Mouse (Mus musculus): Measurements from ENCODE around the gene Col18a1.

Col18a1 gene

DNA sequence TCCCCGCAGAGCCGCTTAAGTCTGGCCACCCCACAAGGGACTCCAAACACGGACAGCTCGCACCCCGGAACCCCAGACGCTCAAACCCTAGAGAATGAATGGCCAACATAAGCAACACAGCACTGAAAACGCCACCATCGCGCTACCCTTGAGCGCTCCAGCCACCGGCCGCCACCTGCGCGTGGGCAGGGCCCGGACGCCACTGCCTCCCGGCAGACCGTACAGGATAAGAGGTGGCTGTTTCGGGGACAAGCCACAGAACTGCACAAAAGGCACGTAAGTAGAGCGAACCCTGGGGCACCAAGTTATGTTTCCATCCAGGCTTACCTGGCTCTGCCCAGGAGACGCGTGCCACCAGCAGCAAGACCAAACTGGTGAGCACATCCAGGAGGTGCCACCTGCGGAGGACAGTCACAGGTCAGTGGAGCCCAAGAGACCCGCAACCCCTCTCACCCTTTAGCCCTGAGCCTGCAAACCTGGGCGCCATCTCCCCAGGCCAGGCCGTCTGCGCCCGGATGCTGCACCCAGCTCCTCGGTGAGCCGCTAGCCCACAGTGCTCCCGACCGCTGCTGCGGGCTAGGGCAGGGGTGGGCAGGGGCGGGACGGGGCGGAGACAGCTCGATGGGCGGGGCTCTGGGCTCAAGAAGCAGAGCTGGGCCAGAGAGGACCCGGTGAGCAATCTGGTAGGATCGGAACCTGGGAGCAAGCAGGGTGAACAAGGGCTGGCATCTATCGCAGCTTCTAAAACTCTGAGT is at the start of gene Col18a1:
Gene Col18a1, minus strand, starts transcription at position 586 of the 755 bp plus-strand sequence.
- no peak for DNase-seq (ENCODE audit: extremely low spot score, low read depth, low spot score)

DNA sequence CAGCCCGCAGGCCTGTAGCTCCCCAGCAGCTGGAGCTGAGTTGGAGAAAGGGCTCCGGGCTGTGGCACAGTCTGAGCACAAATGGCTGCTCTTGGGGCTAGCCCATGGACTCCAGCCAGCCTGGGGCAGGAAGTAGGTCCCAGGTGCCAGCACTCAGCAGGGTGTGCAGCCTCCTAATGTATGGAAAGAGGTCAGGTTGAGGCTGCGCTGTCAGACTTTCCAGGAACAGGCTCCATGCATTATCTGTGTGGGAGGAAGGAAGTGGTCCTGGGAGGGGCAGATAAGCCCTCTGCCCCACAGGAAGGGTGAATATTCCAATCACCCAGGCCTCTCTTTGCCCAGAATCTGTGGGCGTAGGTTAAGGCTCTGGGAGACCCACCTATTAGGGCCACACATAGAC is 49.3 kb upstream of the Col18a1 start:
- no peak for DNase-seq (ENCODE audit: extremely low spot score, low read depth, low spot score)

GRCm38 (mm10) chr10:77214586-77214985 is 48.2 kb upstream of the Col18a1 start:
- DNase-seq (ENCODE audit: extremely low spot score, low read depth, low spot score) = no peak

GRCm38 (mm10) chr10:77213483-77213882 is 47.1 kb upstream of the Col18a1 start:
- no peak for DNase-seq (ENCODE audit: extremely low spot score, low read depth, low spot score)

DNA sequence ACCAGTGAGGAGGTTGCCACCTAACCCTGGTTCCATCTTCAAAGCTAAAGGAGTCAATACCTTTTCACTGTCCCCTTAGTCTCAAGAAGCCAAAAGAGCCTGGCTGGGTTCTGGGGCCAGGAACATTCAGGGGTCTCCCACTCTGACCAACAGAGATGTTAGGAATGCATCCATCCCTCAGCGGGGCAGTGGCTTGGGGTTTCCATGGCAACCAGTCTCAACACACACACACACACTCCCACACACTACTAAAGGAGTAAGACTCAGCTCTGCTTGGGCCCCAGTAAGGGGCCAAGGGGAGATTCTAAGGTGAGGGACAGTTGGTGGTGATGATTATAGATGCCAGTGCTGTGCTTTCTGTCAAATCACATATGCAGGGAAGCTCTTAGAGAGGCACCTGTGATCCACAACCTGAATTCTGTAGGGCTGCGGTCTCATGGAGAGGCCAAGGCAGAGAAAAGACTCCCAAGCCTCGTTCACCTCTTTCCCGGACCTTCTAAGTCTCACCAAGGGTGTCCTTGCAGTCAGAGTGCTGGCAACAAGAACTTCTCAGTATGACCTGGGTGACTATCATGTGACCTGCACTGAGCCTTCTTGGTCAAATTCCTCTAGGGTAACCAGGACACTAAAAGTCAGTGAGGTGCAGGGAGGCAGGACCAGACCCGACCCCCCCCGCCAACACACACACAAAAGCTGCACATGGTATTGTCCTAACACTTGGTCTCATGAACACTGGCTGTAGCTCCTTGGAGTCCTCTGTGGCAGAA is 46.2 kb upstream of the Col18a1 start:
- DNase-seq (ENCODE audit: extremely low spot score, low read depth, low spot score) = no peak

- DNase-seq (ENCODE audit: extremely low spot score, low read depth, low spot score) = no peak
Observed at GRCm38 (mm10) chr10:77211116-77211570, 44.8 kb upstream of the Col18a1 start.

DNA sequence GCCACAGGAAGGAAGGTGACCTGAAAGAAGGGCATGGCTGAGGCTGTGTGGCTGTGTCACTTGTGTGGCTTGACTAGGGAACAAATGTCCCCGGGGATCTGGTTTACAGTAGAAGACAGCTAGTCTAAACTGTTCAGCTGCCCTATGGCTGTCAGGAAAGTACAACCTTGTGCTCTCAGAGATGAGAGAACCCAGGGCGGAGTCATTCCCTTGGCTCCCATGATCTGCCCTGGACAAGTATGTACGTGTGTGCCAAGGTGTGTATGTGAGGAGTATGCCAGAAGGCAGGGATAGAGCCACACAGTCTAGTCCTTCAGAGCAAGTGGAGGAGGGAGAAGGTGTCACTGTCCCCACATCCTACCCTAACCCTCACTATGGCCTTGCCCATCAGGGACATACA is 44.3 kb upstream of the Col18a1 start:
- DNase-seq (ENCODE audit: extremely low spot score, low read depth, low spot score) = no peak

- DNase-seq (ENCODE audit: extremely low spot score, low read depth, low spot score) = no peak
Observed at GRCm38 (mm10) chr10:77209261-77209660, 42.9 kb upstream of the Col18a1 start.

GRCm38 (mm10) chr10:77206565-77207079 is 40.3 kb upstream of the Col18a1 start:
- DNase-seq (ENCODE audit: extremely low spot score, low read depth, low spot score) = no peak

DNA sequence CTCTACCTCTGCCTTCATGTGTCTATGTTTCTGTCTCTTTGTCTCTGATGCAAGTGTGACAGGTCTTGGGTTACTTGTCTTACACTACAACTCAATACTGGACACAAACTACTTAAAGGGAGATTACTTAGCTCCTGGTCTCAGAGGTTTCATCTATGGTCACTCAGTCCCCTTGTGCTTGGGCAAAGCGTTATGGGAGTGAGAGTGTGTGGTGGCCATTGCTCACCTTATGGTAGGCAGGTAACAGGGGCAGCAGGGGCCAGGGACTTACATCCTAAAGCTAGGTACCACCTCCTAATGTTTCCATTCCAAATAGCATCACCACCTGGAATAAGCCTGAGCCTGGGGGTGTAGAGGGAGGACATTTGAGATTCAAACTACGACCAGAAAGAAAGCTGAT is 39.8 kb upstream of the Col18a1 start:
- DNase-seq (ENCODE audit: extremely low spot score, low read depth, low spot score) = no peak

DNA sequence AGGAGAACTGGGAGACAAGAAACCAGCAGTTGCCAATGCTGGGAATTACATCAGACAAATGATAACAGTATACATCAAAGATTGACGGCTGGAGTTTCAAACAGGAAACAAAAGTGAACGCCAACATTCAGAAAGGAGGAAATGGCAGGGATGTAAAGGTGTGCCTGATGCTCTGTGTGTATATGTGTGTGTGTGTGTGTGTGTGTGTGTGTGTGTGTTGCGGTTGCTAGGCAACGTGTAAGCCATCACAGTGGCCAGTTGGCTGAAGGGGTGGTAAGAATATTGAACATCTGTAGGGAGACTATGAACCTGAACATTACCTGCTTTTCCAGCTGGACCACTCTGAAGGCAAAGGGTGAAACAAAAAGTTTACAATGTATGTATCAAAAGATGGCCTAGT is 37.6 kb upstream of the Col18a1 start:
- DNase-seq (ENCODE audit: extremely low spot score, low read depth, low spot score) = no peak

GRCm38 (mm10) chr10:77201919-77202318 is 35.6 kb upstream of the Col18a1 start:
- DNase-seq (ENCODE audit: extremely low spot score, low read depth, low spot score) = no peak

- no peak for DNase-seq (ENCODE audit: extremely low spot score, low read depth, low spot score)
Observed at GRCm38 (mm10) chr10:77200295-77200694, 33.9 kb upstream of the Col18a1 start.

- no peak for DNase-seq (ENCODE audit: extremely low spot score, low read depth, low spot score)
Observed at GRCm38 (mm10) chr10:77199229-77199628, 32.9 kb upstream of the Col18a1 start.

DNA sequence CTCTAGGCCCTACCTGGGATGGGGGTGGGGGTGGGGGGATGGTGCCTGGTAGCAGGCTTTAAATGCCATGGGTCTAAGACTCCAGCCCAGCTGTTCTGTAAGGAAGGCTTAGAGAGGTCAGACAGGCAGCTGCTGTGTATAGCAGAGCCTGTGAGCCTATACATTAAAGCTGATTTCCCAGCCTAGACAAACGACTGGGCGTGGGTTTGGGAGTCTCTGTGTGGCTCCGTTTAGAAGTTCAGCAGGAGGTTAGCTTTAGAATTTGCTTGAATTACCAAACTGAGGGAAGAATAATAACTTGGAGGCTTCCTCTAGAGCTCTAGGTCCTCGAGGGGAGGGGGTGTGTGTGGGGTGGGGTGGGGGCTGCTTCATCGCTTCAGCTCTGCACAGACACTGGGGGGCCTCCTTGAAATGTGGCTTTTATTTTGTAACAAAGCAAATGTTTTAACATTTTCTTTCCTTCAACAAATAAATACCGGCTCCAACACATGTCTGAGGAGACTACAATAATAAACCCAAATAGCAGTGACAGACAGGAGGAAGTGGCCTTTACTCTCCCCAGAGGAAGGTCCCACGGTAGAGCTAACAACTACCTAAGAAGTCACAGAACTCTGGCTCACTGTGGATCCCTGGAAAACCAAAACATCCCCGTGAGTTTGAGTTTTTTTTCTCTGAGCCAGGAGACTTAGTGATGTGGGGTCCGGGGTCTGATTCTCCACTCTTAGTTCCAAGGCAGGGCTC is 31.3 kb upstream of the Col18a1 start:
- DNase-seq (ENCODE audit: extremely low spot score, low read depth, low spot score) = no peak

GRCm38 (mm10) chr10:77196676-77197075 is 30.3 kb upstream of the Col18a1 start:
- no peak for DNase-seq (ENCODE audit: extremely low spot score, low read depth, low spot score)

GRCm38 (mm10) chr10:77196115-77196514 is 29.8 kb upstream of the Col18a1 start:
- no peak for DNase-seq (ENCODE audit: extremely low spot score, low read depth, low spot score)

DNA sequence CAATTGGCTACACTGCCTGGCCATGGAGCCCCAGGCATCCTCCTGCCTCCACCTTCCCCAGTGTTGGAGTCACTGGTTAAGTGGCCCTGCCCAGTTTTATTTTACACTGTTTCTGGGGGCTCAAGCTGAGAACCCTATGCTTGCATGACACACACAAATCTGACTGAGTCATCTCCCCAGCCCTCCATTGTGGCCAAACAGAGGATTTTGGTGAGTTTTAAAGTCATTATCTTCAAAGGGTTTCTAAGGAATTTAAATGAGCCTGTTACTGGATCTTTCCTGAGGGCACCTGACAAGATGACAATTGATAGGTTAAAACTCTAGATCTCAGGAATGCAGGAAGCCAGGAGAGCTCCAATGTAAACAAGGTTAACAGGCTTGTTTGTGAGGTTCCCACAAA is 27.1 kb upstream of the Col18a1 start:
- DNase-seq (ENCODE audit: extremely low spot score, low read depth, low spot score) = no peak

GRCm38 (mm10) chr10:77192745-77193144 is 26.4 kb upstream of the Col18a1 start:
- DNase-seq (ENCODE audit: extremely low spot score, low read depth, low spot score) = no peak

DNA sequence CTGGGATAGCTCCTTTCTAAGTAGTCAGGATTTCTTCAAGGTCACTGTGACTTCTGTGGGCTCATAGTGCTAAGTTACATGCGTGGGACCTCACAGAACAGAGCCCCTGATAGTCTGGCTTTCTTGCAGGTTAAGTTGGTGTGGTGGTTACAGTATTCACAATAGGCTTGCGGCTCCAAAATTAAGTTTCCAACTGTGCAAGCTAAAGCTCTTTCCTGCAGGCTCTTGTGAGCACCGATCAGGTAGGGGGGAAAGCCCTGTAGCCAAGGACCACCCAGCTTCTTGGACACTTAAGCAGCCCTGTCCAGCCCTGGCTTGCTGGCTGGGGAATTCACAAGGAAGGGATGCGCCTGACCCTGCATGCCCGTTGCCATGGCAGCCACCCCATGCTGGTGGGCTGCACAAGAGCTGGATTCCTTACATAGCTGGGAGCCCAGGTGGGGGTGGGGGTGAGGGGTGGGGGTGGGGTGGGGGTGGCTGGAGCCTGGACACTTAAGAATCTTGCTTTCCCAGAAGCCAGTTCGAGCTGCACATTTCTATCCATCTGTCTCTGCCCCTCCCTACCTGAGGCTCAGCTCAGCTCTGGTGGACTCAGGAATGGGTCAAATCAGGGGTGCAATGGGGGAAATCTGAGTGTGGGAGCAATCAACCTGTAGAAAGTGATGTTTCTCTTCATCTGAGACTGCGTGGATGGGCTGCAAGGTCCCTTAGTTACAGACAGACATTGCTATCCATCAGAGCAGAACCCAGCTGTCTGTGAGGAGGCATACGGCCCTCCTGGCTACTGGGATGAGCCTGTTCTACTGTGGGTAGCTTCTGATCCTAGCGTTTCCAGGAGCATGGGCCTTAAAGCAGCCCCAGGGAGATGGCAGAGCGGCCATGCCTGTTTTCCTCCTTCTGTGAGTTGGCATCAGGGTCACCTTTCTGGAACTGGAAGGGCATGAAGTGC is 24.9 kb upstream of the Col18a1 start:
- no peak for DNase-seq (ENCODE audit: extremely low spot score, low read depth, low spot score)

All from hindlimb bud, embryonic 11.5 days (tissue).